Mouse (Mus musculus) NIH3T3 (cell line): Measurements from ENCODE around the gene Gm10392.
A peak's percentile ranks its signal among the peaks of the same experiment; 100 is the strongest.

Source experiments
- DNase-seq: peaks from one replicate; pipeline ENCODE4 v3.0.0-alpha.2; 2012; ENCODE audit warnings: low read depth

Gene Gm10392

DNA sequence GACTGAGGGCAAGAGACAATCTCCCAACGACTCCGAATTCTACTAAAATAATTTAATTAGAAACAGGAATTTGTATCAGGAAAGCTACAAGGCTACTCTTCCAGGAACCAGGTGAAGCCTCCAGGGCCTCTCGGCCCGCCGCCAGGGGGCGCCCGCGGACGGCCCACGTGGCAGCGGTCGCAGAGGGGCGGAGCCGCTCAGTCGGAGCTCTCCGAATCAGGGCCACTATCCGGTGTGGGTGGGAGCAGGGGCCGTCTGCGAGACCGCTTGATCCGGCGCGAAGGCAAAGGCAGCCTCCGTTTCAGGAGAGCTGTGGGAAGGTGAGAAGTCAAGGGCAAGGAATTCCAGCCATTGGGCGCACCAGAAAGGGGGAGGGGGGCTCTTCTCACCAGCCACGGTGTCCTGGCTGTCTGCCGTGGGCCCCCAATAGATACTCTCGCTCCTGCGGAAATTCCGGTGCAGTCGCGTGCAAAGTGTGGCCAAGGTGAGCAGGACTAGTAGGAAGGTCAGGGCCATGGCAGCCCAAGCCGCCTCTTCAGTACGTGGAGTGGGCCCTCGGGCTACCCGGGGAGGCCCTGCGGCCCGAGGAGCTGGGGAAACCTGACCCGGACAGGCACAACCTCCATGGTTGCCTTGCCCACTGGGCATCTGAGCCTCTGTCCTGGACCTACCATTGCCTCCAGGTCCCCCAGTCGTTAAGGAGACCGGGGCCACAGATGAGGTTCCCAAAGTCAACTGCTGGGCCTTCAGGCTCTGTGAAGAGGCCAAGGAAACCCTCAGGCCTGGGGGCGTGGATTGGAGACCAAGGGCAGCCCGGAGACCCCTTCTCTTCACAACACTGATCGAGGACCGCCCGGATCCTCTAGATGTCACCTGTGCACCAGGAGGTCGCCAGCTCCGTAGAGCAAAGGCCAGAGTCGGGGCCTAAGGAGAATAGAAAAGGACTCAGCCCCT is 10.7 kb downstream of the Gm10392 start:
- DNase-seq: peak; percentile 64

DNA sequence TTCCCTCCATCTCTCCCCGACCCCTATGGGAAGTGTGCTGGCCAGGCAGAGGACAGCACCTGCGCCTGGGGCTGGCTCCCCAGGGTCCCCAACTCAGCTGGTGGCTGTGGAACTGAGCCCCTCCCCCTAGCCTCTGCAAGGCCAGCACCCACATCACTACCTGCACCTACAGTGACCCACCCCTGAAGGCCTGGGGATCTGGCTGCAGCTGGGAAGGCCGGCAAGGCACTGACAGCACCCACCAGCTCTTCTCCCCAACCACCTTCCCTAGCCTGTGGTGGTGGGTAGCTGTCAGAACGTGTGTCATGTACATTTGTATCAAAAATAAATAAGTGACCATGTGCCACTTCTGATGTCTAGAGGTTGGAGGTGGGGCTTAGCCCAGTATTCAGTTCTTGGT is 11.6 kb downstream of the Gm10392 start:
- no peak for DNase-seq

- DNase-seq: no peak
These were observed 12.1 kb downstream of the Gm10392 start for GRCm38 (mm10) chr11:77506941-77507340.

GRCm38 (mm10) chr11:77506273-77506672 is 12.7 kb downstream of the Gm10392 start:
- DNase-seq: no peak

GRCm38 (mm10) chr11:77505291-77505980 is 13.6 kb downstream of the Gm10392 start:
- DNase-seq: no peak

DNA sequence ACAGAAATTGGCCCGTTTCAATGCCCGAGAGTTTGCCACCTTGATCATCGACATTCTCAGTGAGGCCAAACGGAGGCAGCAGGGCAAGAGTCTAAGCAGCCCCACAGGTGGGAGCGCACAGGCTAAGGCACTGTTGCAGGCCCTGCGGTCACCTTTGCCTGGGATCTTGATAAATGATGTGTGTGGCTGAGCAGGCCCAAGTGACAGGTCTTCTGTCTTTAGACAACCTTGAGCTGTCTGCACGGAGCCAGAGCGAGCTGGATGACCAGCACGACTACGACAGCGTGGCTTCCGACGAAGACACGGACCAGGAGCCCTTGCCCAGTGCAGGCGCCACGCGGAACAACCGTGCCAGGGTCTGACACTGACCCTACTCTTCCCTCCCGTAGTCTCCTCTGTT is 14.6 kb downstream of the Gm10392 start:
- DNase-seq: no peak

DNA sequence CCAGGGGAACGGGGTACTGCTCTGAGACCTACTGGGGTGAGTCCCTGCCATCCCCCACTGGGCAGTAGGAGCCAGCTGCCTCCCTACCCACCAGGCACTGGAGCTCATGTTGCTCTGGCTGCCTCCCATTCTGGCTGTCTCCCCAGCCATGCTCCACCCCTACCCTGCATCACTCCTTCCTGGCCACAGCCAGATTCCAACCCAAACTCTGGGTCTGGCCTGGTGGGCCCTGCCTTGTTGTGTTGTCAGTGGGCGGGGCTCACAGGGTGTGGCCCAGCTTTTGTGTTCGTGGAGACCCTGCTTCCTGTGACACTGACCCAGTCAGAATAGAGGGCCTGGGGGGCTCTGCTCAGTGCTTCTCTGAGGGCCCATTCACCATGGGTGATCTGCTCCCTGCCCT is 15.5 kb downstream of the Gm10392 start:
- DNase-seq: peak; percentile 83

DNA sequence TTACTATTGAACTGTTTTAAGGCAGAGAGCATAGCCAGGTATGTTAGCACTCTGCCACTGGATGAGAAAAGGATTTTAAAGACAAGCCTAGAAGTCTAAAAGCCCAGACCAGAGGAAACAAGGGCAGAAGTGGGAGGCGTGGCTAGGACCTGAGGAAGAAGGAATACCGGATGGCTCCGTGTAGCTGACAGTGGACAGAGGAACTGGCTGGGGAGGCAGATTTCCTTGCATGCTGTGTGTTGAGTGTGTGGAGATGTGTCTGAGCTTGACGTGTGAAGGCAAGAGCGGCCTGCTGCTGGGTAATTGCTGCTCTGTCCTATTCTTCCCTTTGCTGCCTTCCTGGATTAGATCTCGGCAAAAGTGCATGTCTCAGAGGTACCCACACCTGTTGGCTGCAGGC is 16.5 kb downstream of the Gm10392 start:
- DNase-seq: no peak

- no peak for DNase-seq
These were observed 17.0 kb downstream of the Gm10392 start for GRCm38 (mm10) chr11:77501971-77502370.

DNA sequence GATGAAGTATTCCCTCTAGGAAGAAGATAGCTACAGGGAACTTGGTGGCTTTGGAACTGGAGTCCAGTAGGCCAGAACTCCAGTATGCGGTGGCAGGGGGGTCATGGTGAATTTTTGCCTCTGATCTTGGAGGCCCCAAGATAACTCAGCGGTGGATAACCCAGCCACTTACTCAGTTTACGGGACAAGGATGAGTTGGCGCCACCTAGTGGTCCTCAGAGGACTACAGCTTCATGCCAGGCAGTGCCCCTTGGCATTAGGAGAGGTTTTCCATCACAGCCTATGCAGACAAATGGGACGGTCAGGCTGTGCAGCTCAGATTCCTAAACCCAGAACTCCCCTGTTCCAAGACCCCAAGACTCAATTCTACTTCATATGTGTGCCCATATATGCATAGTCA is 17.6 kb downstream of the Gm10392 start:
- DNase-seq: peak; percentile 89

- no peak for DNase-seq
These were observed 18.4 kb downstream of the Gm10392 start for GRCm38 (mm10) chr11:77500361-77501325.

GRCm38 (mm10) chr11:77499354-77499753 is 19.6 kb downstream of the Gm10392 start:
- no peak for DNase-seq

GRCm38 (mm10) chr11:77498261-77499139 is 20.5 kb downstream of the Gm10392 start:
- DNase-seq: no peak

DNA sequence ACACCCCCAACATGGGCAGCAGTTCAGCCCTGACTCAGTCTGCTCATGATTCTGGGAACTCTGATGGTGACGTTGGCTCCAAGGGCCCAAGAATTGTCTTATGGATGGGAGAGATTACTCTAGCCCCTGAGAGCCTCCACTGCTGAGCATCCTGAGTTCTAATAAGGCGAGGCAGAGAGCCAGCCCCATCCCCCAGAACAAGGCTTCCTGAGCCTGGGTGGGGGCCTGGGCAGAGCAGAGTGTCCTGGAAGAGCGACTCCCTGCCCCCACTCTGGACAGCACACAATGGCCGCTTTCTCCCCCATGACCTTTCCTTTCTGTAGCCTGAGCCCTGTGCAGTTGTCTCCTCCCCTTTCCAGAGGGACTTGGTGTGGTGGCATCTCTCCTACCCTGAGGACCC is 21.1 kb downstream of the Gm10392 start:
- DNase-seq: no peak

DNA sequence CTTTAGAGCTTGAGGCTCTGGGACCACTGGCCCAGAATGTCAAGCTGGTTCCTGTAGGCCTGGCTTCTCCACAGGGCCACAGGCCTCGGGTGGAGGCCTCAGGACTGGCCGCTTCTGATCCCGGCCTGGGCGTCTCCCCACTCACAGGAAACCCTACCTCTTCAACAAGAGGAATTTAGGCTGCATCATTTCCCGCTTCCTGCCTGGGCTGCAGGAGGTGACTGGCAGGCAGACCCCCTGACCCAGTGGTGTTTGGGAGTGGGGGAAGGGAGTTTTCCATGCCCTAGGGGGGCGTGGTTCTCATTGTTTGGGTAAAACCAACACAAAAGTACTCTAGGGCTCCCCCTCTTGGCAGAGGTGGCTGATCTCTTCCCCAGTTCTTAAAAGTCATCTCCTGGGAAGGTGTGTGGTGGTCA is 21.6 kb downstream of the Gm10392 start:
- DNase-seq: peak; percentile 78

GRCm38 (mm10) chr11:77495507-77495906 is 23.5 kb downstream of the Gm10392 start:
- DNase-seq: no peak

GRCm38 (mm10) chr11:77494782-77495181 is 24.2 kb downstream of the Gm10392 start:
- DNase-seq: no peak

DNA sequence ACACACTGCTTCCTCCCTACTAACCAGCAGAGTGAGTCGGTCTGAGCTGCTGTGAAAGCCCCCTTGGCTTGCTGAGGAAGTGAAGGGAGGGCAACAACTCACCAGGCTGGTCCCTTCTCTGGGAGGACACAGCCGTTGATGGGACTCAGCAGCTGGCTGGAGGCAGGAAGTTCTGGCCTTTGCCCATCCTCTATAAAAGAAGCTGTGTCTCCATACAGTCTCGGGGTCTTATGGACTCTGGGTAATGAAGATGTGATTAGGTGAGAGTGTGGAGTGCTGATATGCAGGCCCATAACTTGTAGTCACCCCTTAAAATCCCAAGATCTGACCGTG is 24.7 kb downstream of the Gm10392 start:
- no peak for DNase-seq

DNA sequence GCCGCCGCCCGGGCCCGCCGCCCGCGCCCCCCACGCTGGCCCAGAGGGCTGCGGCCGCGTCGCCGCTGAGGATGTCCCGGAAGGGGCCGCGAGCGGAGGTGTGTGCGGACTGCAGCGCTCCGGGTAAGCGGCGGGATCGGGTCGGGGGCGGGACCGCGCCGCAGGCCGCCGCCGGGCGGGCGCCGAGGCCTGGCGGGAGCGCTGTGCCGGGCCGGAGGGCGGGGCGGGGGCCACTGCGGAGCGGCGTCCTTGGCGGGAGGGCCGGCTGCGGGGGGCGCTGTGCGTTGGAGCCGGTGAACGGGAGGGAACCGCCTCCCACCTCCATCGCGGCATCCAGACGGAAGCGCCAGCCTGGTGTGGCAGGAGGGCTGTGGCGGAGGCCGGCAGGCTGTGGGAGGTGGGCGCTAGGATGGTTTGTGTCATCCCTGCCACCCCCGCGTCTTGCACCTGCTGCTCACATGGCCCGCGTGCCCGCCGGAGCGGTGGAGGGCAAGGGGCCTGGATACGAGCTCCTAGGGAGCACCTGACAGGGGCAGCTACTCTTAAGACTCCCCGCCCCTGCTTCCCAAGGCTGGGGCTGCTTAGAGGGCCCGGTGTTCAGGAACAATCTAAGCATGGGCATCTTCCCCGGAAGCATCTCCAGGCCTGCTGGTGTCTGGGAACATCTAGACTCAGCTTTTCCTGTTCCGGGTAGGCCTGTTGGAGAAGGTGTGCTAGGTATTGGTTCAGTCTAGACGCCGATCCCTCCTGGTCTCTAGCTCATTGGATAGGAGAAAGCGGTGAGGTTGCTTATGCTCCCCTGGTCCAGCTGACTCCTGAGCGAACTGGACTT is 25.3 kb downstream of the Gm10392 start, which contains the start of gene Git1:
Gene Git1 (plus strand): TSS at position 51 of the 832 bp plus-strand sequence.
- peak; percentile 59 for DNase-seq

GRCm38 (mm10) chr11:77492911-77493332 is 26.1 kb downstream of the Gm10392 start:
- peak; percentile 96 for DNase-seq
